ENCODE assay signal across 7 mouse cellular contexts in the genomic region with DNA sequence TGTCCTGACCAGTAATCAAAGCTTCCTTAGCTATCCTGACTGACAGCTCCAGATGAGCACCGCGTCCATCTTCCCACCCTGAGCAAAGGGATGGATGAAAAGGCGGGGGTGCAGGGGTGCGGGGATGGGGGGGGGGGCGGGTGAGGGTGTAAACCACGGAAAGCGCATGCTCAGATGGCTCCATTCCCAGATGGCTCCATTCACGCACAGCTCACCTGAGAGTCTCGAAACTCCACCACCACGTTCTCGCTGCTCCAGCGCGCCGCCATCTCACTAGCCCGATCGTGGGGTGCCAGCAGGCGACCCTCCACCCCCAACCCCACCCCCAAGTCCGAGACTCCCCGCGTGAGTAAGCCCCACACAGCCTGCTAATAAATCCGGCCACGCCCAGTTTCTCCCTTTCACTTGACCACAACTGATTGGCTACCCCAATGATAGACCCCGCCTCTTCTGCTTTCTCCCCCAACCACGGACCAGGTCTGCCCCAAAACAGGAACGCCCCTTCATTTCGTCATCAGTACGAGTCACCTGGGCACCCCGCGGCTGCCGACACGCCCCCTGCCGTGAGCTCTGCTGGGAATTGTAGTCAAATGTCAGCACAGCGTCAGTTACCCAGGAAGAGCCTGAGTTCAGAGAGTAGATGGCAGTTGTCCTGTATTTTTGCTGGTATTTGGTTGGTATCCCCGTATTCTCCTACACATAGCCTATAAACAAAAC. TPM values are rescaled to one million over a fixed set of nuclear protein-coding genes. Genes with fewer than 3 reads are reported as not detected.
DNase-seq lines count a peak whose midpoint lies in the region; ATAC-seq and TF ChIP-seq lines count a peak whose summit lies in the region.

Gene Wdr59 (minus strand): TSS at position 380 of the 717 bp plus-strand sequence.

- peak; percentile 56 for TF ChIP-seq CTCF in intestine, postnatal 0 days (IDR thresholded peaks at IDR 0.05; ENCODE audit: low read depth)
- TF ChIP-seq CTCF in small intestine, adult 2 months (IDR thresholded peaks at IDR 0.05; ENCODE audit: extremely low read depth, insufficient read length, insufficient replicate concordance, low read depth, low read length): no peak

- H3K27ac ChIP-seq in embryonic facial prominence, embryonic 10.5 days (replicated peaks): peak within 1 kb of the TSS; percentile 85
- no peak within 1 kb of the TSS for H3K27ac ChIP-seq in intestine, postnatal 0 days (ENCODE audit: low read depth, low read length)
- no peak within 1 kb of the TSS for H3K27ac ChIP-seq in midbrain, embryonic 12.5 days (replicated peaks)
- no peak within 1 kb of the TSS for H3K27ac ChIP-seq in small intestine, adult 2 months (ENCODE audit: insufficient read depth, low read depth, low read length)

- no peaks in the 10 kb centered on the region for H3K27me3 ChIP-seq in embryonic facial prominence, embryonic 10.5 days (replicated peaks; ENCODE audit: low read depth, poor library complexity, severe bottlenecking)
- H3K27me3 ChIP-seq in intestine, postnatal 0 days (replicated peaks; ENCODE audit: control insufficient read depth, insufficient read depth, low read length): no peaks in the 10 kb centered on the region
- no peaks in the 10 kb centered on the region for H3K27me3 ChIP-seq in midbrain, embryonic 12.5 days
- no peaks in the 10 kb centered on the region for H3K27me3 ChIP-seq in small intestine, adult 2 months (ENCODE audit: control insufficient read depth, insufficient read depth, low read length)

- intact Hi-C loops in left cerebral cortex, postnatal 4 days (cut with DNase I): no loop called here

- peak; percentile 99 for ATAC-seq in intestine, postnatal 0 days
- ATAC-seq in midbrain, embryonic 12.5 days (ENCODE audit: low FRiP score, low read depth): peak; percentile 100

- H3K4me3 ChIP-seq in embryonic facial prominence, embryonic 10.5 days: peak within 1 kb of the TSS; percentile 89
- peak within 1 kb of the TSS; percentile 85 for H3K4me3 ChIP-seq in intestine, postnatal 0 days (ENCODE audit: low read depth, low read length)
- H3K4me3 ChIP-seq in midbrain, embryonic 12.5 days: peak within 1 kb of the TSS; percentile 71
- peak within 1 kb of the TSS; percentile 84 for H3K4me3 ChIP-seq in small intestine, adult 2 months (ENCODE audit: low read depth, low read length)

- peak within 1 kb of the TSS; percentile 79 for H3K4me2 ChIP-seq in intestine, postnatal 0 days (replicated peaks; ENCODE audit: low read depth)
- peak within 1 kb of the TSS; percentile 70 for H3K4me2 ChIP-seq in midbrain, embryonic 12.5 days (replicated peaks)

- under 1% methylated on average over 34 of the region's 34 CpGs for WGBS in embryonic facial prominence, embryonic 10.5 days
- 1% methylated on average over 33 of the region's 34 CpGs for WGBS in intestine, postnatal 0 days
- WGBS in midbrain, embryonic 12.5 days: 1% methylated on average over 31 of the region's 34 CpGs
- WGBS in small intestine, adult 2 months: under 1% methylated on average over 34 of the region's 34 CpGs

- no peaks in the 10 kb centered on the region for H3K9me3 ChIP-seq in embryonic facial prominence, embryonic 10.5 days
- no peaks in the 10 kb centered on the region for H3K9me3 ChIP-seq in intestine, postnatal 0 days (ENCODE audit: control insufficient read depth)
- no peaks in the 10 kb centered on the region for H3K9me3 ChIP-seq in midbrain, embryonic 12.5 days

- peaks cover 4% of the 10 kb centered on the region; the same call in 1 of the 2 replicates for H3K36me3 ChIP-seq in embryonic facial prominence, embryonic 10.5 days (replicated peaks)
- no peaks in the 10 kb centered on the region for H3K36me3 ChIP-seq in intestine, postnatal 0 days (ENCODE audit: control insufficient read depth, insufficient read depth)
- no peaks in the 10 kb centered on the region for H3K36me3 ChIP-seq in midbrain, embryonic 12.5 days
- no peaks in the 10 kb centered on the region for H3K36me3 ChIP-seq in small intestine, adult 2 months (ENCODE audit: control insufficient read depth, insufficient read depth, low read length)

- peak within 1 kb of the TSS; percentile 48 for H3K9ac ChIP-seq in intestine, postnatal 0 days (ENCODE audit: low read depth, low read length)
- H3K9ac ChIP-seq in midbrain, embryonic 12.5 days (replicated peaks): peak within 1 kb of the TSS; percentile 65

- DNase-seq in adrenal gland, postnatal 10 days: peak; percentile 97
- peak; percentile 97 for DNase-seq in embryonic facial prominence, embryonic 10.5 days (ENCODE audit: low spot score)
- DNase-seq in gonadal fat pad, adult 2 months (ENCODE audit: low read depth): peak; percentile 84
- peak; percentile 98 for DNase-seq in left cerebral cortex, postnatal 4 days

- no peak for TF ChIP-seq POLR2A in small intestine, adult 2 months (IDR thresholded peaks at IDR 0.05; ENCODE audit: low read depth, low read length)

- peaks cover 13% of the 10 kb centered on the region for H3K4me1 ChIP-seq in embryonic facial prominence, embryonic 10.5 days
- no peaks in the 10 kb centered on the region for H3K4me1 ChIP-seq in intestine, postnatal 0 days (replicated peaks; ENCODE audit: control insufficient read depth, insufficient read depth, low read length)
- H3K4me1 ChIP-seq in midbrain, embryonic 12.5 days: peaks cover 9% of the 10 kb centered on the region
- H3K4me1 ChIP-seq in small intestine, adult 2 months (ENCODE audit: control insufficient read depth, insufficient read depth, insufficient read length, low read length): peaks cover 2% of the 10 kb centered on the region; the same call in 1 of the 2 replicates

RNA-seq across cellular contexts. Expression of gene Wdr59, which starts in this region (rescaled TPM):
- total RNA-seq in adrenal gland, postnatal 10 days (2021): 10 to 100 TPM; 13.3 to 16.4 TPM
- polyA plus RNA-seq in embryonic facial prominence, embryonic 10.5 days (2016; fragmentation: Nextera tagmentation; extraction: Ambion mirVana): 5.4 and 6.6 TPM in 2 replicates
- 13.0 and 14.0 TPM in 2 replicates for polyA plus RNA-seq in gonadal fat pad, adult 2 months (2012; rRNA removed)
- polyA plus RNA-seq in intestine, postnatal 0 days (2015; fragmentation: Nextera tagmentation; extraction: Ambion mirVana): 1.3 and 1.4 TPM in 2 replicates
- total RNA-seq in left cerebral cortex, postnatal 4 days (2021): 10 to 100 TPM; 23.9 to 25.5 TPM
- polyA plus RNA-seq in midbrain, embryonic 12.5 days (2016; fragmentation: Nextera tagmentation; extraction: Ambion mirVana): 5.7 and 6.0 TPM in 2 replicates
- 2.1 and 2.2 TPM in 2 replicates for polyA plus RNA-seq in small intestine, adult 2 months (2012; rRNA removed)
